In genomic region chr10:96826234-96826788, GRCm38 (mm10) we compare ENCODE assay signal across 9 mouse cellular contexts.
DNase-seq lines count a peak whose midpoint lies in the region; ATAC-seq and TF ChIP-seq lines count a peak whose summit lies in the region.
"Had no signal": no experiment of that assay in that cellular context is flagged by ENCODE, and none has a peak within 500 bp of the region (broad histone marks: within the 10 kb centered on the region; RNA-seq: fewer than 3 reads in every experiment).

No protein-coding gene starts in this region.

- no peaks in the 10 kb centered on the region for H3K9me3 ChIP-seq in midbrain, embryonic 11.5 days (ENCODE audit: control insufficient read depth, low read length)
- no peaks in the 10 kb centered on the region for H3K9me3 ChIP-seq in midbrain, embryonic 10.5 days (replicated peaks)
- H3K9me3 ChIP-seq in forebrain, embryonic 16.5 days (ENCODE audit: control insufficient read depth, low read length), result no peaks in the 10 kb centered on the region
- H3K9me3 ChIP-seq in lung, postnatal 0 days (ENCODE audit: low read length), result no peaks in the 10 kb centered on the region
- H3K9me3 ChIP-seq in stomach, postnatal 0 days (ENCODE audit: control insufficient read depth, low read length), result no peaks in the 10 kb centered on the region

- H3K36me3 ChIP-seq in midbrain, embryonic 11.5 days (ENCODE audit: control insufficient read depth, insufficient read depth, low read length), result no peaks in the 10 kb centered on the region
- no peaks in the 10 kb centered on the region for H3K36me3 ChIP-seq in midbrain, embryonic 10.5 days
- no peaks in the 10 kb centered on the region for H3K36me3 ChIP-seq in forebrain, embryonic 16.5 days (ENCODE audit: control insufficient read depth, insufficient read depth)
- H3K36me3 ChIP-seq in lung, postnatal 0 days (ENCODE audit: insufficient read depth, low read length), result no peaks in the 10 kb centered on the region
- no peaks in the 10 kb centered on the region for H3K36me3 ChIP-seq in stomach, postnatal 0 days (ENCODE audit: control insufficient read depth, insufficient read depth, low read length)

- WGBS in midbrain, embryonic 11.5 days, result 50% methylated on average over 7 of the region's 7 CpGs
- WGBS in midbrain, embryonic 10.5 days, result 59% methylated on average over 7 of the region's 7 CpGs
- WGBS in forebrain, embryonic 16.5 days, result 11% methylated on average over 7 of the region's 7 CpGs
- 11% methylated on average over 7 of the region's 7 CpGs for WGBS in lung, postnatal 0 days
- 10% methylated on average over 7 of the region's 7 CpGs for WGBS in stomach, postnatal 0 days

- H3K4me2 ChIP-seq in midbrain, embryonic 11.5 days, result no peak overlapping the region
- peak overlapping the region; percentile 38 for H3K4me2 ChIP-seq in forebrain, embryonic 16.5 days (ENCODE audit: low read length)
- peak overlapping the region; percentile 20; the same call in 1 of the 2 replicates for H3K4me2 ChIP-seq in lung, postnatal 0 days (replicated peaks; ENCODE audit: low read depth, low read length)
- H3K4me2 ChIP-seq in stomach, postnatal 0 days (replicated peaks; ENCODE audit: low read depth), result peak overlapping the region; percentile 1; the same call in 1 of the 2 replicates

- peak; percentile 56 for TF ChIP-seq EP300 in lung, postnatal 0 days (IDR thresholded peaks at IDR 0.05)
- no peak for TF ChIP-seq EP300 in stomach, postnatal 0 days (optimal IDR thresholded peaks at IDR 0.05)

- ATAC-seq in midbrain, embryonic 11.5 days (ENCODE audit: low FRiP score), result peak; percentile 85
- ATAC-seq in forebrain, embryonic 16.5 days, result peak; percentile 74; the same call in 1 of the 2 replicates
- peak; percentile 67 for ATAC-seq in lung, postnatal 0 days
- no peak for ATAC-seq in stomach, postnatal 0 days (ENCODE audit: low FRiP score, low TSS enrichment)

- H3K27ac ChIP-seq in midbrain, embryonic 11.5 days (ENCODE audit: low read depth, low read length), result no peak overlapping the region
- no peak overlapping the region for H3K27ac ChIP-seq in midbrain, embryonic 10.5 days (replicated peaks)
- H3K27ac ChIP-seq in forebrain, embryonic 16.5 days (ENCODE audit: low read length), result peak overlapping the region; percentile 50
- no peak overlapping the region for H3K27ac ChIP-seq in lung, postnatal 0 days (ENCODE audit: low read length)
- no peak overlapping the region for H3K27ac ChIP-seq in stomach, postnatal 0 days (replicated peaks)

- H3K4me1 ChIP-seq in midbrain, embryonic 11.5 days (ENCODE audit: control insufficient read depth, insufficient read depth, low read length), result no peaks in the 10 kb centered on the region; the same call in 1 of the 2 replicates
- peaks cover 17% of the 10 kb centered on the region; the same call in 1 of the 2 replicates for H3K4me1 ChIP-seq in midbrain, embryonic 10.5 days
- peaks cover 4% of the 10 kb centered on the region; the same call in 1 of the 2 replicates for H3K4me1 ChIP-seq in forebrain, embryonic 16.5 days (replicated peaks; ENCODE audit: control insufficient read depth, insufficient read depth, low read length)
- 0 out of 2 replicates have a peak, but pooled peaks cover 6% of the 10 kb centered on the region for H3K4me1 ChIP-seq in lung, postnatal 0 days (ENCODE audit: insufficient read depth, low read depth, low read length)
- no peaks in the 10 kb centered on the region for H3K4me1 ChIP-seq in stomach, postnatal 0 days (replicated peaks; ENCODE audit: control insufficient read depth, insufficient read depth)

- no peak for TF ChIP-seq CTCF in lung, postnatal 0 days (IDR thresholded peaks at IDR 0.05)
- no peak for TF ChIP-seq CTCF in stomach, postnatal 0 days (IDR thresholded peaks at IDR 0.05; ENCODE audit: low read depth)

- no peak overlapping the region for H3K9ac ChIP-seq in midbrain, embryonic 11.5 days (ENCODE audit: low read length)
- H3K9ac ChIP-seq in forebrain, embryonic 16.5 days (replicated peaks; ENCODE audit: low read depth, low read length), result no peak overlapping the region
- H3K9ac ChIP-seq in lung, postnatal 0 days (replicated peaks; ENCODE audit: low read depth), result no peak overlapping the region
- no peak overlapping the region for H3K9ac ChIP-seq in stomach, postnatal 0 days (ENCODE audit: low read length)

- no peak for DNase-seq in midbrain, embryonic 11.5 days (ENCODE audit: low spot score, missing footprints)
- DNase-seq in midbrain, embryonic 10.5 days (ENCODE audit: low spot score), result no peak
- peak; percentile 61 for DNase-seq in lung, postnatal 0 days (ENCODE audit: low spot score)
- no peak for DNase-seq in stomach, postnatal 0 days (ENCODE audit: low spot score)
- DNase-seq in cerebellum, postnatal 36 days, result no peak
- DNase-seq in kidney, adult 11 months, result no peak
- DNase-seq: heart, postnatal 10 days had no signal

- no peak overlapping the region for H3K4me3 ChIP-seq in midbrain, embryonic 11.5 days (ENCODE audit: low read depth, low read length)
- H3K4me3 ChIP-seq in midbrain, embryonic 10.5 days, result no peak overlapping the region
- H3K4me3 ChIP-seq in forebrain, embryonic 16.5 days (replicated peaks; ENCODE audit: low read length), result no peak overlapping the region
- H3K4me3 ChIP-seq in lung, postnatal 0 days (ENCODE audit: low read depth, low read length), result no peak overlapping the region
- no peak overlapping the region for H3K4me3 ChIP-seq in stomach, postnatal 0 days (ENCODE audit: low read depth, low read length)
- H3K4me3 ChIP-seq: erythroblast, embryonic 14.5 days had no signal

- no peaks in the 10 kb centered on the region for H3K27me3 ChIP-seq in midbrain, embryonic 11.5 days (ENCODE audit: control insufficient read depth, insufficient read depth, low read length)
- H3K27me3 ChIP-seq in midbrain, embryonic 10.5 days (ENCODE audit: low read depth, poor library complexity, severe bottlenecking), result no peaks in the 10 kb centered on the region
- H3K27me3 ChIP-seq in forebrain, embryonic 16.5 days (replicated peaks; ENCODE audit: control insufficient read depth, insufficient read depth, low read length), result no peaks in the 10 kb centered on the region
- H3K27me3 ChIP-seq in lung, postnatal 0 days (replicated peaks; ENCODE audit: insufficient read depth, low read length), result no peaks in the 10 kb centered on the region
- no peaks in the 10 kb centered on the region for H3K27me3 ChIP-seq in stomach, postnatal 0 days (ENCODE audit: control insufficient read depth, insufficient read depth, low read length)
